Mouse (Mus musculus): ENCODE data around the gene Prune2. TPM values are rescaled to one million over a fixed set of nuclear protein-coding genes. Genes with fewer than 3 reads are reported as not detected.

Prune2 gene
- polyA plus RNA-seq, 1 experiment: 61.8 TPM

GRCm38 (mm10) chr19:17064421-17064820 is 108.5 kb downstream of the Prune2 start:
- Histone ChIP-seq H3K4me2 (ENCODE audit: low read depth) (no peak overlapping the region), H3K79me2 (ENCODE audit: control insufficient read depth, insufficient read depth) (peaks cover 5% of the 10 kb centered on the region), H3K36me3 (ENCODE audit: control insufficient read depth, insufficient read depth) (peaks cover 15% of the 10 kb centered on the region), H3K4me3 (no peak overlapping the region), H3ac (ENCODE audit: control insufficient read depth, insufficient read length) (no peak overlapping the region), H3K27me3 (ENCODE audit: control insufficient read depth, insufficient read depth, insufficient read length) (no peaks in the 10 kb centered on the region)
- TF ChIP-seq MYOG (IDR thresholded peaks at IDR 0.05; ENCODE audit: control insufficient read depth in 1 of 3, insufficient read depth in 1 of 3, insufficient read length in 2 of 3, low read depth in 2 of 3) (no peak), E2F4 (IDR thresholded peaks at IDR 0.05; ENCODE audit: insufficient read depth) (no peak)

DNA sequence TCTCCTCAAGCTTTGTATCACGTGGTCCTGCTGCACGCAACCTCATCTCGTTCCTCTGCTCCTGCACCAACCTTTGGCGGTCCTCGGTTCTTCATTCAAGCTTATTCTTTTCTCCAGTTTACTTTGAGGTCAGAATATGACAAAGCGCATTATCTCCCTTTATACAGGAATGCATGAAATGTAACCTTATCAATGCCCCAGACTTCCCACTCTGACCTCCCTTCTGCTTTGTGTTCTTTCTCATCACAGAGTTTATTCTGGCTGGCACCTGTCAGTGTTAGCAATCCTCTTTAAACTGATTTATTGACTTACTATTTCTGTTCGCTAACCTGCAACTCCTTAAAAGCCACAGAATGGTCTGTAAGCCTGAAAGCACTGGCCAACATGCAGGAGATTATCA is 113.1 kb downstream of the Prune2 start:
- Histone ChIP-seq H3ac (ENCODE audit: control insufficient read depth, insufficient read length) (no peak overlapping the region), H3K27me3 (ENCODE audit: control insufficient read depth, insufficient read depth, insufficient read length) (no peaks in the 10 kb centered on the region), H3K4me3 (no peak overlapping the region), H3K79me2 (ENCODE audit: control insufficient read depth, insufficient read depth) (no peaks in the 10 kb centered on the region), H3K4me2 (ENCODE audit: low read depth) (no peak overlapping the region), H3K36me3 (ENCODE audit: control insufficient read depth, insufficient read depth) (peaks cover 18% of the 10 kb centered on the region)
- no peak for TF ChIP-seq MYOD1 (IDR thresholded peaks at IDR 0.05; ENCODE audit: control insufficient read depth in 1 of 3, insufficient read length in 2 of 3, low read depth in 2 of 3)
- TF ChIP-seq CEBPB (IDR thresholded peaks at IDR 0.05; ENCODE audit: insufficient read depth, poor library complexity, severe bottlenecking): no peak
- no peak for TF ChIP-seq MYOG (IDR thresholded peaks at IDR 0.05; ENCODE audit: control insufficient read depth in 1 of 3, insufficient read depth in 1 of 3, insufficient read length in 2 of 3, low read depth in 2 of 3)
- TF ChIP-seq REST (IDR thresholded peaks at IDR 0.05; ENCODE audit: insufficient read depth, insufficient read length): no peak
- TF ChIP-seq USF1 (IDR thresholded peaks at IDR 0.05; ENCODE audit: low read depth): no peak
- no peak for TF ChIP-seq POLR2A (IDR thresholded peaks at IDR 0.05; ENCODE audit: insufficient read length, low read depth)

DNA sequence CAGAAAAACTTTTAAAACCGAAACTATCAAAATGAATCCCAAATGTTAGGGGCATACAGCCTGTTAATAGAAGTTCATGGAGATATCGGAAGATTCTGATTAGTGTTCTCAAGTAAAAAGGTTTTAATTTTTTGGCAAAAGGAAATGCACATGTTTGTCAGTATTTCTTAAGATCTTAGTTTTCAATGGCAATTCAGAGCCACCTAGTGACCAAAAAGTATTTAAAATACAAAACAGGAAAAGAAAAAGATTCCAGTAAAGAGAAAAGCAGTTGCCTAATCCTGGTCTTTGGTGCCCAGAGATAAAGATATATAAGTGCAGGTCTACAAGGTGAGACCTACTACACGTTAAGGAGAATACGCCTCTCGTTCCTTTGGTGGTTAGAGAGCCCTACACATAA is 115.3 kb downstream of the Prune2 start:
- no peak overlapping the region for H3K4me2 ChIP-seq (ENCODE audit: low read depth)
- no peak overlapping the region for H3ac ChIP-seq (ENCODE audit: control insufficient read depth, insufficient read length)
- TF ChIP-seq POLR2A (IDR thresholded peaks at IDR 0.05; ENCODE audit: insufficient read length, low read depth): no peak
- TF ChIP-seq POLR2AphosphoS2 (IDR thresholded peaks at IDR 0.05; ENCODE audit: insufficient read length, low read depth): no peak
- no peak for TF ChIP-seq MAX (IDR thresholded peaks at IDR 0.05; ENCODE audit: low read depth)
- TF ChIP-seq USF1 (IDR thresholded peaks at IDR 0.05; ENCODE audit: low read depth): no peak
- no peaks in the 10 kb centered on the region for H3K79me2 ChIP-seq (ENCODE audit: control insufficient read depth, insufficient read depth)
- H3K4me3 ChIP-seq: no peak overlapping the region
- no peaks in the 10 kb centered on the region for H3K27me3 ChIP-seq (ENCODE audit: control insufficient read depth, insufficient read depth, insufficient read length)
- H3K36me3 ChIP-seq (ENCODE audit: control insufficient read depth, insufficient read depth): peaks cover 18% of the 10 kb centered on the region

- no peak overlapping the region for H3K4me2 ChIP-seq (ENCODE audit: low read depth)
These were observed 116.3 kb downstream of the Prune2 start for GRCm38 (mm10) chr19:17072245-17072644.

DNA sequence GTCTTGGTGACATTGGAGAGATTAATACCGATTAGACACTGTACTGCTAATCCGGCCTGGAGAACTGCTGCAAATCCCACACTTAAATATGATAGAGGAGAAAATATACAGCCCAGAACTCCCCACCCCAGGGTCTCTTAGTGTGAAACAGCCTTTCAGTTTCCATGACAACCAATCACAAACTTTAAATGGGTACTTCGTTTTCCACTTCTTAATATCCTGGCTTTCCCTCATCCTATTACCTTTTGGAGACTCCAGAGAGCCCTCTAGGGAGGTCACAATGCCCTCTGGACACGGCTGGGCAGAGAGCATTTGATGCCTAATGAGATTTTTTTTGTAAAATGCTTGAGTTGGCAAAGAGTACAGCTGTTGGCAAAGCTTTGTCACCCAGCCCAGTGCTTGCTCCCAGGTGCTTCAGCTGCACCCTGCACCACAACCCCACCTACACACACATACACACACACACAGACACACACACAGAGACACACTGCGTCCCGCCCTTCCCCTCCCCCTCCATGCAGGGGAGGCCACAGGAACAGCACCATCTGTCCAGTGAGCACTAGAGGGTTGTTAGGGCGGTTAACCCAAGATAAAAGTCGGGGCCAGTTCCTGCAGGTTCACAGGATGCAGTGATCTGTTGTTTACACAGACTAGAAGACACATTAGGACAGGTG is 122.9 kb downstream of the Prune2 start:
- H3K27me3 ChIP-seq (ENCODE audit: control insufficient read depth, insufficient read depth, insufficient read length): no peaks in the 10 kb centered on the region
- H3K36me3 ChIP-seq (ENCODE audit: control insufficient read depth, insufficient read depth): peaks cover 18% of the 10 kb centered on the region
- TF ChIP-seq TCF3 (IDR thresholded peaks at IDR 0.05; ENCODE audit: insufficient read length, low read depth) (no peak), TCF12 (IDR thresholded peaks at IDR 0.05; ENCODE audit: insufficient read depth, poor library complexity, severe bottlenecking) (no peak), USF1 (IDR thresholded peaks at IDR 0.05; ENCODE audit: low read depth) (no peak), MYOD1 (IDR thresholded peaks at IDR 0.05; ENCODE audit: control insufficient read depth in 1 of 3, insufficient read length in 2 of 3, low read depth in 2 of 3) (no peak), POLR2A (IDR thresholded peaks at IDR 0.05; ENCODE audit: insufficient read length, low read depth) (no peak), MYOG (IDR thresholded peaks at IDR 0.05; ENCODE audit: control insufficient read depth in 1 of 3, insufficient read depth in 1 of 3, insufficient read length in 2 of 3, low read depth in 2 of 3) (no peak), SRF (IDR thresholded peaks at IDR 0.05; ENCODE audit: control insufficient read depth, insufficient read length, low read depth) (no peak), CEBPB (IDR thresholded peaks at IDR 0.05; ENCODE audit: insufficient read depth, poor library complexity, severe bottlenecking) (no peak)

More at GRCm38 (mm10) chr19:17072245-17072644, 116.3 kb downstream of the Prune2 start:
- Histone ChIP-seq H3K79me2 (ENCODE audit: control insufficient read depth, insufficient read depth) (no peaks in the 10 kb centered on the region), H3K36me3 (ENCODE audit: control insufficient read depth, insufficient read depth) (peaks cover 25% of the 10 kb centered on the region), H3K27me3 (ENCODE audit: control insufficient read depth, insufficient read depth, insufficient read length) (no peaks in the 10 kb centered on the region), H3K4me3 (no peak overlapping the region), H3ac (ENCODE audit: control insufficient read depth, insufficient read length) (no peak overlapping the region)
- TF ChIP-seq MAX (IDR thresholded peaks at IDR 0.05; ENCODE audit: low read depth): no peak
- no peak for TF ChIP-seq E2F4 (IDR thresholded peaks at IDR 0.05; ENCODE audit: insufficient read depth)
- no peak for TF ChIP-seq TCF3 (IDR thresholded peaks at IDR 0.05; ENCODE audit: insufficient read length, low read depth)
- no peak for TF ChIP-seq POLR2A (IDR thresholded peaks at IDR 0.05; ENCODE audit: insufficient read length, low read depth)
- TF ChIP-seq USF1 (IDR thresholded peaks at IDR 0.05; ENCODE audit: low read depth): no peak
- TF ChIP-seq CEBPB (IDR thresholded peaks at IDR 0.05; ENCODE audit: insufficient read depth, poor library complexity, severe bottlenecking): no peak
- TF ChIP-seq POLR2AphosphoS2 (IDR thresholded peaks at IDR 0.05; ENCODE audit: insufficient read length, low read depth): no peak

More for the DNA sequence above, 122.9 kb downstream of the Prune2 start:
- H3K79me2 ChIP-seq (ENCODE audit: control insufficient read depth, insufficient read depth): no peaks in the 10 kb centered on the region
- H3K4me3 ChIP-seq: no peak overlapping the region
- H3ac ChIP-seq (ENCODE audit: control insufficient read depth, insufficient read length): no peak overlapping the region
- no peak overlapping the region for H3K4me2 ChIP-seq (ENCODE audit: low read depth)

All from myocyte (in vitro differentiated cells).